Mouse (Mus musculus) bone marrow macrophage, adult 2 months (primary cell): ENCODE data around the gene Ywhag. TPM values are rescaled to one million over a fixed set of nuclear protein-coding genes. Genes with fewer than 3 reads are reported as not detected.

Experiments used
- H3K27ac ChIP-seq: 2 replicates; pipeline ENCODE4 v1.5.1; 2012; ENCODE audit warnings: low read depth, low read length; ENCODE audit not compliant: insufficient read depth
- H3K4me1 ChIP-seq: 2 replicates; pipeline ENCODE4 v1.6.1; 2012; ENCODE audit warnings: low read length; ENCODE audit not compliant: control insufficient read depth, insufficient read depth
- H3K4me3 ChIP-seq: 2 replicates; pipeline ENCODE4 v1.5.1; 2012; ENCODE audit warnings: mild to moderate bottlenecking, low read length, moderate library complexity; ENCODE audit not compliant: insufficient read depth
- CTCF ChIP-seq: IDR thresholded peaks from 2 replicates; pipeline ENCODE4 v1.5.1; 2012; ENCODE audit warnings: low read depth, mild to moderate bottlenecking, low read length, moderate library complexity
- POLR2A ChIP-seq: IDR thresholded peaks from 2 replicates; pipeline ENCODE4 v1.6.1; 2012; ENCODE audit warnings: mild to moderate bottlenecking, low read depth, low read length, borderline replicate concordance
- polyA plus RNA-seq: library from polyadenylated mRNA; stranded (reverse); fragments of >200 nt; gene quantifications from 2 replicates; pipeline ENCODE4 v1.2.4, GENCODE M21; 2012; ENCODE audit not compliant: missing spikeins, insufficient read depth, insufficient read length

Gene Ywhag
- polyA plus RNA-seq, 1 experiment, result 157 TPM

DNA sequence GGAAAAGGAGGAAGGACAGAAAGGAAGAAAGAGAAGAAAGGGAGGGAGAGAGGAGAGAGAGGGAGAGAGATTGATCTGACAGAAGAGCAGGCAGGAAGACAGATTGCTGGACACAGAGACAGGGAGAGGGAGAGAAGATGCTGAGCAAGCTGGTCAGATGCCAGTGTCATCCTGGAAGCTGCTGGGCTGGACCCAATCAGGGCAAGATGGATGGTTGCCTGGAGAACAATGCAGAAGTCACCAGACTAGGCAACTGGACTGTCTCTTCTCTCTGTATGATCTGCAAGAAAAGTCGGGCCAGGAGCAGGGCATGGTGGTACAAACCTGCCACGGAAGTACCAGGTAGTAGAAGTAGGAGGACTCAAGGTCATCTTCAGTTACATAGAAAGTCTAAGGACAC, 18.4 kb upstream of the Ywhag start:
- peak overlapping the region; percentile 13 for H3K27ac ChIP-seq
- no peak for TF ChIP-seq CTCF
- TF ChIP-seq POLR2A, result no peak
- H3K4me3 ChIP-seq, result no peak overlapping the region
- H3K4me1 ChIP-seq, result peaks cover 44% of the 10 kb centered on the region

DNA sequence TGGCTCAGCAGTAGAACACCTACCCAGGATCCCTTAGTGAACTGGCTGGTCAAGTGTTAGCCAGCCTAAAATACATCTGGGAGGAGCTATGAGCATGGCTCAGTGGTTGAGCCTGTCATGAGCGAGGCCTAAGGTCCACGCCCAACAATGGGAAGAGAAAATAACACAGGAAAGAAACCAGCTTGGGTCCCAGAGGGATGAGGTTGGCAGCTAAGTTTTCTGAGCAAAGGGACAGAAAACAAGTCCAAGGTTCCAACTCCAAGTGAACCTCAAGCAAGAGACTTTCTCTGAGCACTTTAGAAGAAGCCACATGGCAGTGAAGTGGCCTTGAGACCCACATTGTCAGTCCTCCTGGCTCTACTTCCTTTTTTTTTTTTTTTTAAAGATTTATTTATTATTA, 17.2 kb upstream of the Ywhag start:
- Histone ChIP-seq H3K4me1 (peaks cover 37% of the 10 kb centered on the region), H3K4me3 (no peak overlapping the region), H3K27ac (peak overlapping the region; percentile 83)
- no peak for TF ChIP-seq POLR2A
- no peak for TF ChIP-seq CTCF

DNA sequence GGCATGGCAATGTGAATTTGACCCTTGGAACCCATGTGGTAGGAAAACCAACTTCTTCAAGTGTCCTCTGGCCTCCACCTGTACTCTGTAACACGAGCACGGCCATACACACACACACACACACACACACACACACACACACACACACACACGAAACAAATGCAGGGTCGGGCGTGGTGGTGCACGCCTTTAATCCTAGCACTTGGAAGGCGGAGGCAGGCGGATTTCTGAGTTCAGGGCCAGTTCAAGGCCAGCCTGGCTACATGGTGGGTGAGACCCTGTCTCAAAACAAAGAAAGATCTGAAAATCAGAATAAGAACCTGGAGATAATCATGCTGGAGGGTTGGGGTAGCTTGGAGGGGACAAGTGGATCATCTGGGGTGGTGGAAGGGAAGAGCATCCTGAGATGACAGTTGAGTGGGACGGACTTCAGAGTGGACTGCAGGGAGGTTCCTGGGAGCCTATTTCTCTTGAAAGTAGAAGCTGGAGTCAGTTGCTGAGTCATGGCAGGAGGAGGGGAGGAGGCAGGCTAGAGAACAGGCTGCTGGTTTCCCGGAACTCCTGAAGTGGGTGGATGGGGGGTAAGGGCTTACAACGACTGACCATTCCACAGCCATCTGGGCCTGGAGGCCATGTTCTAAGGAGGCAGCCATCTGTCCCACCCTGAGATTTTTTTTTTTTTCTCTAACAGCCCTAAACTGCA, 16.4 kb upstream of the Ywhag start:
- Histone ChIP-seq H3K4me1 (peaks cover 31% of the 10 kb centered on the region), H3K27ac (peak overlapping the region; percentile 83), H3K4me3 (no peak overlapping the region)
- TF ChIP-seq POLR2A (no peak), CTCF (no peak)

DNA sequence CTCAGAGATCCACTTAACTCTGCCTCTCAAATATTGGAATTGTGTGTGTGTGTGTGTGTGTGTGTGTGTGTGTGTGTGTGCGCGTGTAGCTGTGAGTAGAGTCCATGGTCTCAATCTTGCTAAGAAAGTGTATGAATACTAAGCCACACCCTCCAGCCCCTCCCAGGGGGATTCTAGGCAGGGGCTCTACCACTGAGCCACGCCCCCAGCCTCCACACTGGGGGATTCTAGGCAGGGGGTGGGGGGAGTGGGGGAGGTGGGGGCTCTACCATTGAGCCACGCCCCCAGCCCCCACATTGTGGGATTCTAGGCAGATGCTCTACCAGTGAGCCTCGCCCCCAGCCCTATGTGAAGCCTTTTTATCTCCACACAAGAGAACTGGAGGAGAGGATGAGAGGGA, 12.2 kb upstream of the Ywhag start:
- Histone ChIP-seq H3K4me1 (peaks cover 13% of the 10 kb centered on the region), H3K4me3 (no peak overlapping the region), H3K27ac (no peak overlapping the region)
- TF ChIP-seq CTCF (no peak), POLR2A (no peak)

DNA sequence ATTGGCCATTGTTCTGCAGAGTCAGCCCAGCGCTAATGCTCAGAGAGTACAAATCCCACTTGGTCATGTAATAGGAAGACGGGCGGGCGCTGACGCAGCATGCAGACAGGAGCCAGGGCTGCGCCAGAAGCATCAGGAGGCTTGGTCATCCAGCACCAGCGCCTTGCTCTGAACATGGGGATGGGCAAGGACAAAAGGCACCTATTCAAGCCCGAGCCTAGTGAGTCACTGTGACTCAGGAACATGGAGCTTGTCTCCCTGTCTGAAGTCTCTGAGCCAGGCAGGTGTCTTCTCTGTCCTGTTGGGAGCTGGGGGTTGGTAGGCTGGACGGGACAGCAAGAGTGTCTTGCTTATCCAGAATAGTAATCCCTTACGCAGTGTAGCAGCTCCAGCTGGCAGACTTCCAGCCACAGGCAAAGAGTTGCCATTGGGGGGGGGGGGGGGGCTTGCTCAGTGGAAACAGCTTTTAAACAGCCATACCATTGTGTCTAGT, 11.5 kb upstream of the Ywhag start:
- Histone ChIP-seq H3K4me1 (peaks cover 7% of the 10 kb centered on the region), H3K27ac (no peak overlapping the region), H3K4me3 (no peak overlapping the region)
- TF ChIP-seq POLR2A (no peak), CTCF (no peak)

DNA sequence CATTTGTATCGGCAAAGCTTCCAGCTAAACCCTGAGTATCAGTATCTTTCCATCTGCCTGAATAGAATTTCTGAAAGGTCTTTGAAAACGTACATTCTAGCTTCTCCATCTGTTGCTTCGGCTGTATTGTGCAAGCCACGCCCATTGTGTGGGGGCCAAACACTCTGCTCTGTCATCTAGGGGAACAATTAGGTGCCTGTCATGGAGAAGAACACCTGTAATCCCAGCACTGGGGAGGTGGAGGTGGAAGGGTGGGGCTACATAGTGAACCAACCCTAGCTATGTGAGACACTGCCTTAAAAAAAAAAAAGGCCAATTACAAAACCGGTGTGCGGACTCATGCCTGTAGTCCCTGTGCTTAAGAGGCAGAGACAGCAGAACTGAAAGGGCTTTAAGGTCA, 8.3 kb upstream of the Ywhag start:
- no peak for TF ChIP-seq POLR2A
- TF ChIP-seq CTCF, result no peak
- Histone ChIP-seq H3K4me3 (no peak overlapping the region), H3K27ac (no peak overlapping the region), H3K4me1 (no peaks in the 10 kb centered on the region)

DNA sequence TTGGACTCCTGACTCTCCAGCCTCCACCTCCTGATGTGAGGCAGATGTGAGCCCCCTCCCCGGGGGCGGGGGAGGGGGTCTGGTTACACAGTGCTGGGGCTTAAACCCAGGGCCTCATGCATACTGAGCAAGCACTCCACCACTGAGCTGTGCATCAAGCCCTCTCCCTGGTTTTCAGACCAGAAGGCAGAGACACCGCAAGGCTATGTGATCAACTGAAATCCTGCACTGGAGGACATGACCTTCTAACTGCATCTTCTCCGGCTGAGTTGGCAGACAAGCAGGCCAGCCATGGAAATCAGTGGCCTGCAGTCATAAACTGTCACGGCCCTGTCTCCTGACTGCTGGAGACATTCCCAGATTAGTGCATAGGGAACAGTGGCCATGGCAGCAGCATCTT, 6.2 kb upstream of the Ywhag start:
- TF ChIP-seq CTCF (no peak), POLR2A (no peak)
- Histone ChIP-seq H3K4me3 (no peak overlapping the region), H3K4me1 (peaks cover 3% of the 10 kb centered on the region), H3K27ac (no peak overlapping the region)

DNA sequence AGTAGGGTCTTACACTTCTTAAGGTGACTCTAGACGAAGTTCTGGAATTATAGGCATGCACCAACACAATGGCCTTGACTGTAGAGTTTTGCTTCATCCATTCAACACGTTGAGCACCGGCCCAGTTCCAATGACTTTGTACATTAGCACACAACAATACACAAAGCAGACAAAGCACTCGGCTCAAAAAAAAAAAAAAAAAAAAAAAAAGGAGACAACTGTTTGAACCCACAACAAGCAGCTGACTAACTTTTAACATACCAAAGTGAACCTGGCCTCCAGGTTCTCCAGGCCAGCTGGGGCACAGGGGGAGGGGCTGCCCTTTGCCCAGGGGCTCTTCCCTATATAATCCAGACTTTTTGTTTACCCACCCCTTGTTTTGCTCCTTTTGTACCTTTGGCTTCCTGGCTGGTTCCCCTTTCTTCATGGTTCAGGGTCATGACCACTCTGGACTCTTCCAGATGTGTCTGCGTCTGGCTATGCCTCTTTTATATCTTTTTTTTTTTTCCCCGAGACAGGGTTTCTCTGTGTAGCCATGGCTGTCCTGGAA, 1.3 kb upstream of the Ywhag start:
- H3K27ac ChIP-seq, result no peak overlapping the region
- no peak for TF ChIP-seq CTCF
- no peak for TF ChIP-seq POLR2A
- peaks cover 21% of the 10 kb centered on the region for H3K4me1 ChIP-seq
- no peak overlapping the region for H3K4me3 ChIP-seq

DNA sequence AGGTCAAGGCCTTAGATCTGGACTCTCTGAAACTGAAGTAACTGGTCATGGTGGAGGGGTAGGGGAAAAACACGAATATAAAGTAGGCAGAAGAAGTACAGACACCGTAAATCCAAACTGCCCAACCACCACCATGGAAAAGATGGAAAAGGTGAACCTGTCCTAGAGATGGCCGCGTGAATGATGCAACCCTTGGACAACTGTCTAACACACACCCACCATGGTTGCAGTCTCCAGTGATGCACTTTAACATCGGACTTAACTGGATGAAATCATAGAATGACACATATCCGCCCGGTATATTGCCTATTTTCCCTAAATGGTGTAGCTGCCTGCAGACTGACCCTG, 734 bp upstream of the Ywhag start:
- TF ChIP-seq CTCF (no peak), POLR2A (no peak)
- Histone ChIP-seq H3K27ac (peak overlapping the region; percentile 69), H3K4me3 (peak overlapping the region; percentile 49), H3K4me1 (peaks cover 26% of the 10 kb centered on the region)

DNA sequence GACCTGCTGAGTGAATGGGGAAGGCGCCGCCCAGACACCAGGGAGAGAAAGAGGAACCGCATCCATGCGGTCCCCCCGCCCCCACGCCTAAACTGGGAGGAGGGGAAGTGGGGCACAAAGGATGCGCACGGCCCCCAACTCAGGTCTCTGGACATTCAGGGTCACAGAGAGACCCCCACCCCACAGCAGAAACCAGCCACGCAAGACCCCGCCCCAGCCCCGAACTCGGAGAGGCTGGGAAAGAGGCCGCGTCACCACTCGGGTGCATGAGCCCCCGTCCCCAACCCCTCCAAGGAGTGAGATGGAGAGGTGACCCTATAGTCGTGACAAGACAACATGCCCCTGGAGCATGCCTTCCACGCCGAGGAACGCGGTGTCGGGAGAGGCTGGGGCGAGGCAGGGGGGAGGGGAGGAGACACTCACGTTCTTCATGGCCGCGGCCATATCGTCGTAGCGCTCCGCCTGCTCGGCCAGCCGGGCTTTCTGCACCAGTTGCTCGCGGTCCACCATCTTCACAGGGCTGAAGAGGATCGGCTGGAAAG, 445 bp downstream of the Ywhag start:
- Histone ChIP-seq H3K27ac (peak overlapping the region; percentile 96), H3K4me3 (peak overlapping the region; percentile 98), H3K4me1 (peaks cover 28% of the 10 kb centered on the region)
- TF ChIP-seq CTCF (no peak), POLR2A (no peak)
